Mouse (Mus musculus) heart, embryonic 10.5 days (tissue): ENCODE results near the gene Zfp109. TPM values are rescaled to one million over a fixed set of nuclear protein-coding genes. Genes with fewer than 3 reads are reported as not detected.
"Not testable (repeated sequence)": the region's sequence is repeated elsewhere in the genome, so short reads cannot be mapped to it uniquely, and the experiment has no call there.

ENCODE experiments used
- DNase-seq: peaks from one replicate; pipeline ENCODE4 v3.0.0-alpha.2; 2017; ENCODE audit warnings: low spot score
- H3K27ac ChIP-seq: fragments of 300-500 bp; sonication (generic); 2 replicates; pipeline ENCODE4 v1.5.1; 2016; ENCODE audit warnings: mild to moderate bottlenecking
- H3K27me3 ChIP-seq: fragments of 300-500 bp; sonication (generic); 2 replicates; pipeline ENCODE4 v1.6.1; 2016; ENCODE audit warnings: mild to moderate bottlenecking; ENCODE audit not compliant: poor library complexity, insufficient read depth, severe bottlenecking
- H3K36me3 ChIP-seq: fragments of 300-500 bp; sonication (generic); 2 replicates; pipeline ENCODE4 v1.6.1; 2016; ENCODE audit warnings: mild to moderate bottlenecking, moderate library complexity
- H3K4me1 ChIP-seq: fragments of 300-500 bp; sonication (generic); 2 replicates; pipeline ENCODE4 v1.6.1; 2016; ENCODE audit warnings: mild to moderate bottlenecking
- H3K4me3 ChIP-seq: fragments of 300-500 bp; sonication (generic); 2 replicates; pipeline ENCODE4 v1.5.1; 2016; ENCODE audit warnings: mild to moderate bottlenecking, moderate library complexity
- H3K9me3 ChIP-seq: fragments of 300-500 bp; sonication (generic); 2 replicates; pipeline ENCODE4 v1.6.1; 2016; ENCODE audit warnings: mild to moderate bottlenecking, moderate library complexity
- WGBS: fragments of 180-500 bp; shearing (Covaris S2); methylation state at CpG from one replicate; pipeline ENCODE4 v1.1.7; 2016; 5-methylcytosine and 5-hydroxymethylcytosine counted together
- polyA plus RNA-seq: library from polyadenylated mRNA; unstranded; fragments of >200 nt; fragmentation: Nextera tagmentation; extraction: Ambion mirVana; gene quantifications from 2 replicates; pipeline ENCODE4 v1.2.1, GENCODE M21; 2016

The Zfp109 gene
- polyA plus RNA-seq: 4.4 and 4.6 TPM in 2 replicates

DNA sequence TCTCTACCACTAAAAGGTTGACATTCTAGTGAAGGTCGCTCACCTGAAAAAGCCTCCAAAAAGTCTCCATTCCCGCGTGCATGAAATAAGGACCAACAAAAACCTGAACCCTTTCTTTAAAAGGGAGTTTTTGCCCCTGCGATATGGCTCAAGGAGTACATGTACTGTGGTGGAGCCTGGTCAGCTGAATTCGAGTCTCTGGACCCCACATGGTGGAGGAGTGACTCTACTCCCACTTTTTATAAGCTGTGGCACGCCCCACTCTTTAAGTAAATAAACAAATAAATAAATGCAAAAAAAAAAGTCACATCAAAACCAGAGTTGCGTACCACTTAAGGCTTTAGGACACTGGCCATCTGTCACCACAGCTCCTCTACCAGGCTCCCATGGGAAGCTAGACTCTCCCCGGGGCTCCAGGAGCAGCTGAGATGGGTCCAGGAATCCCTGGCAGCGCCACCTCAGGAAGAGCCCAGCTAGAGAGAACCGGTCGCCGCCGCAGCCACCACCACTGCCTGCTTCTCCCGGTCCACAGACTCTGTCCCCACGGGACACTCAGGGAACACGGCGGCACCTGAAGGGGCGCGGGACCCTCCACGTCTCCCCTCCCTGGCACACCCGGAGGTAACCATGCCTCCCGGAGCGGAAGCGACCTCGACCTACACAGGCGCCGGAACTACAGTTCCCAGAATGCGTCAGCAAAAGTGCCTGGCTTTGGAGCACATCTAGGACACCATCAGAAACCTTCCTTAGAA, at the start of gene Zfp109:
Zfp109 (minus strand) TSS at position 521 of the 752 bp plus-strand sequence.
- H3K27ac ChIP-seq: peak within 1 kb of the TSS; percentile 87
- no peaks in the 10 kb centered on the region for H3K27me3 ChIP-seq
- WGBS: 6% methylated on average over 28 of the region's 28 CpGs

DNA sequence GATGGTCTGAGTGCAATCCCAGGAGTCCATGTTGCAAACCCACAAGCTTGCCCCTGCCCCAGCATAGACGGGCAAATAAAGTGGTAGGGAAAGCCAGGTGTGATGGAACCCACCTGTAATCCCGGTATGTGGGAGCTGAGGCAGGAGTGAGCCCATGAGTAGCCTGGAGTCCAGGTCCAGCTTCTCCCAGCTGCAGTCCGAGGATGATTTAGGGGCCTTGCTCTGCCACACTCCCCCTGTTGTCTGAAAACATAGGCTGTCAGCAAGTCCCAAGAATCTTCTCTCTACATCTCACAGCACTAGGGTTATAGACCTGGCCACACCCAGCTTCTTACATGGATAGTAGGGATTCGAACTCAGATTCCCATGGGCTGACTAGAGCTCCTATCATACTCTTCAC, 49.6 kb upstream of the Zfp109 start:
- WGBS: 73% methylated on average over 4 of the region's 4 CpGs
- Histone ChIP-seq H3K9me3 (no peaks in the 10 kb centered on the region), H3K4me3 (no peak overlapping the region), H3K36me3 (peaks cover 40% of the 10 kb centered on the region), H3K27me3 (no peaks in the 10 kb centered on the region), H3K4me1 (no peaks in the 10 kb centered on the region), H3K27ac (no peak overlapping the region)
- DNase-seq: peak; percentile 70

More for the DNA sequence above, at the start of gene Zfp109:
- H3K4me1 ChIP-seq: peaks cover 6% of the 10 kb centered on the region; the same call in 1 of the 2 replicates
- H3K36me3 ChIP-seq: peaks cover 21% of the 10 kb centered on the region
- no peaks in the 10 kb centered on the region; the same call in 1 of the 2 replicates for H3K9me3 ChIP-seq
- DNase-seq: peak; percentile 88
- H3K4me3 ChIP-seq: peak within 1 kb of the TSS; percentile 81

DNA sequence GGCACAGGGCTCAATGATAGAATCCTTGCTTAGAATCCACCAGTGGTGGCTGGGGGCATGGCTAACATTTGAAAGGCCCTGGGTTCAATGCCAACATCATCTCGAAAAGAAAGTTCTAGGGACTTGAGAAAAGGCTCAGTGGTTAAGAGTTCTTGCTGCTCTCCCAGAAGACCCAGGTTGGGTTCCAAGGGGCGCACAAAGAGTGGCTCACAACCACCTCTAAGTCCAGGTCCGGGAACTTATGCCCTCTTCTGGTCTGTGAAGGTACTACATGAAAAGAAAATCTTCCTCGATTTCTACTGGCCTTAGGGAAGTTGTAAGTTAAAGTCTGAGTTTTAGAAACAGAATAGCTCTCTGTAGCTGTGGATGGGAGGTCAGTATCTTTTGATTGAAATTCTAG, 48.7 kb upstream of the Zfp109 start:
- 46% methylated on average over 4 of the region's 4 CpGs for WGBS
- Histone ChIP-seq H3K4me3 (no peak overlapping the region), H3K9me3 (no peaks in the 10 kb centered on the region), H3K27me3 (no peaks in the 10 kb centered on the region), H3K4me1 (no peaks in the 10 kb centered on the region), H3K27ac (no peak overlapping the region), H3K36me3 (peaks cover 32% of the 10 kb centered on the region)
- peak; percentile 62 for DNase-seq

DNA sequence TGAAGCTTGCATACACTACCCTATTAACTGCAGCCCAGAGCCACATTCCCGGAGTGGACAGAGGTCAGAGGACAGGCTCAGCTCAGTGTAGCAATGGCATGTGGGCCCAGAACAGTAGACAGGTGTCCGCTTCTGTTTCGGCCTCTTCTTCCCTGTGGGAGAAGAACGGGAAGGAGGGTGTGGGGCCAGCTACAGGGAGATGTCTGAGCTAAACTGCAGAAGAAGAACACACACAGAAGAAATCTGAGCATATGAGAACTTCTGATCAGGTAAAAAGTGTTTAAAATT, 43.4 kb upstream of the Zfp109 start:
- WGBS: 52% methylated on average over 4 of the region's 4 CpGs
- Histone ChIP-seq H3K4me3 (no peak overlapping the region), H3K27ac (no peak overlapping the region), H3K36me3 (peaks cover 11% of the 10 kb centered on the region), H3K27me3 (no peaks in the 10 kb centered on the region), H3K9me3 (0 out of 2 replicates have a peak, but pooled peaks cover 5% of the 10 kb centered on the region), H3K4me1 (no peaks in the 10 kb centered on the region)
- peak; percentile 69 for DNase-seq

DNA sequence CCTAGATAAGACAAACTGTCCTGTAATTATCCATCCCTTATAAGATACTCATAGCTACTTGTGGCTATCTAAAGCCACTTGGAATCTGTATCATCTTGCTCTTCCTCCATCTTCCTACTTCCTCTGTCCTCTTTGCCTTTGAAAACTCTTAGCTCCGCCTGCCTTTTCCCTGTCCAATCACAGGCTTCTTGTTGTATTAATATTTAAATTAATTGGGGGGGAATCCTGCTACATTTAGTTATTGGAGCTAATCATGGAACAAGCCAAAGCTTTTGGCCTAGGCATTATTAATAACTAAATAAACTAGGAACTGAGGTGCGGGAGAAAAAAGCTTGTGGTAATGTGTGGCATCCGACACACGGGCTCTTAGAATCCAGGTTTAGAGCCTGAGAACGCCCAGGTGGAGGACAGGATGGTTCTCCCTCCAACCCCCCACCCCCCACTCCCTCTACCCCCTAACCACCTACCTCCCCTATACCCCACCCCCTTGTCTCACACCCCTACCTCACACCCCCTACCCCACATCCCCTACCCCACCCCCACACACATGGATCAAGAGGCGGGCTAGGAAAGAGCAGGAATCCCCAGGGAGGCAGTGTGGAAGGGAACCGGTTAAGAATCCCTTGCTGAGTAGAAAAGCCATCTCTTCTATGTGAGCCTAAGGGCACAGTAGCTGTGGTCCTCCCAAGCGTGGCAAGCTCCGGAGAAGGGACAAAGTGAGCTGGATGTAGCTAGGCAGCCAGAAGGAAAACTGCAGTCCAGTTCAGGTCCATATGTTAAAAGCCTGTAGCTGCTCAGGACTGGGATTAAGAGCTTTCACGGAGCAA, 42.9 kb upstream of the Zfp109 start:
- H3K9me3 ChIP-seq: 0 out of 2 replicates have a peak, but pooled peaks cover 5% of the 10 kb centered on the region
- DNase-seq: peak; percentile 59
- H3K27ac ChIP-seq: no peak overlapping the region
- no peak overlapping the region for H3K4me3 ChIP-seq
- H3K27me3 ChIP-seq: no peaks in the 10 kb centered on the region
- H3K4me1 ChIP-seq: no peaks in the 10 kb centered on the region
- peaks cover 16% of the 10 kb centered on the region for H3K36me3 ChIP-seq
- 48% methylated on average over 10 of the region's 10 CpGs for WGBS

- not testable (repeated sequence) for H3K27me3 ChIP-seq
Observed at GRCm38 (mm10) chr7:24278771-24279170, 41.4 kb upstream of the Zfp109 start.

GRCm38 (mm10) chr7:24274456-24274855, 37.1 kb upstream of the Zfp109 start:
- DNase-seq: peak; percentile 52
- H3K4me3 ChIP-seq: no peak overlapping the region
- H3K36me3 ChIP-seq: peaks cover 36% of the 10 kb centered on the region
- H3K4me1 ChIP-seq: 0 out of 2 replicates have a peak, but pooled peaks cover 3% of the 10 kb centered on the region
- no peak overlapping the region for H3K27ac ChIP-seq
- H3K27me3 ChIP-seq: no peaks in the 10 kb centered on the region
- 86% methylated on average over 4 of the region's 4 CpGs for WGBS
- H3K9me3 ChIP-seq: 0 out of 2 replicates have a peak, but pooled peaks cover 5% of the 10 kb centered on the region

More at GRCm38 (mm10) chr7:24278771-24279170, 41.4 kb upstream of the Zfp109 start:
- 77% methylated on average over 3 of the region's 3 CpGs for WGBS
- H3K4me1 ChIP-seq, H3K4me3 ChIP-seq, DNase-seq, H3K27ac ChIP-seq, H3K9me3 ChIP-seq: not testable (repeated sequence)
- H3K36me3 ChIP-seq: peaks cover 31% of the 10 kb centered on the region

DNA sequence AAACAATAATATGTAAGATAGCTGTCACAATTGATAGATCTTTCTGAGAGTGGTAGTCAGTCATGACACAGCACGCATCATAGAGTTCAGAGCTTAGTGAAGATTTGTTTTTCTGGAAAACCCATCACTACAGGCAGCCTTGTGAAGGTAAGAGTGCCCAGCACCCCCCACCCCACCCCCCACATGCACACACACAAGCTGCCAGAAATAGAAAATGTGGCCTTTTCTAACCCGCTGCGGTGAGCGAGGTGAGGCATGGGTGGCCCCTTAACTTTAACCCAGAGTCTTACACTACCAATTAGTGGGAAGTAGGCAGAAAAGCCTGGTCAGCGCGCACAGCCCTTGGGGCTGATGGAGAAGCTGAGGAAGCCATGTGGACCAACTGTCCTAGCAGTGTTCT, 33.8 kb upstream of the Zfp109 start:
- Histone ChIP-seq H3K4me3 (no peak overlapping the region), H3K9me3 (no peaks in the 10 kb centered on the region), H3K27me3 (no peaks in the 10 kb centered on the region), H3K4me1 (0 out of 2 replicates have a peak, but pooled peaks cover 3% of the 10 kb centered on the region), H3K27ac (no peak overlapping the region), H3K36me3 (peaks cover 29% of the 10 kb centered on the region)
- WGBS: 94% methylated on average over 6 of the region's 6 CpGs
- DNase-seq: peak; percentile 38

GRCm38 (mm10) chr7:24270288-24270672, 32.9 kb upstream of the Zfp109 start, which contains the start of gene Zfp93:
Gene Zfp93, plus strand, starts transcription at chr7:24270420.
- peak; percentile 94 for DNase-seq
- peak within 1 kb of the TSS; percentile 89 for H3K27ac ChIP-seq
- WGBS: 0% methylated on average over 12 of the region's 12 CpGs
- H3K27me3 ChIP-seq: no peaks in the 10 kb centered on the region
- no peaks in the 10 kb centered on the region for H3K9me3 ChIP-seq
- peak within 1 kb of the TSS; percentile 74 for H3K4me3 ChIP-seq
- H3K4me1 ChIP-seq: 0 out of 2 replicates have a peak, but pooled peaks cover 3% of the 10 kb centered on the region
- H3K36me3 ChIP-seq: peaks cover 20% of the 10 kb centered on the region

GRCm38 (mm10) chr7:24269667-24270287, 32.4 kb upstream of the Zfp109 start:
- peaks cover 15% of the 10 kb centered on the region for H3K36me3 ChIP-seq
- H3K27ac ChIP-seq: peak overlapping the region; percentile 89; the same call in 1 of the 2 replicates
- H3K4me3 ChIP-seq: peak overlapping the region; percentile 74
- no peaks in the 10 kb centered on the region for H3K27me3 ChIP-seq
- 31% methylated on average over 7 of the region's 7 CpGs for WGBS
- H3K9me3 ChIP-seq: no peaks in the 10 kb centered on the region
- DNase-seq: no peak
- H3K4me1 ChIP-seq: 0 out of 2 replicates have a peak, but pooled peaks cover 3% of the 10 kb centered on the region

- H3K9me3 ChIP-seq: no peaks in the 10 kb centered on the region
- DNase-seq: no peak
- 0 out of 2 replicates have a peak, but pooled peaks cover 3% of the 10 kb centered on the region for H3K4me1 ChIP-seq
- H3K4me3 ChIP-seq: no peak overlapping the region
- peaks cover 9% of the 10 kb centered on the region for H3K36me3 ChIP-seq
- WGBS: 65% methylated on average over 3 of the region's 3 CpGs
- no peaks in the 10 kb centered on the region for H3K27me3 ChIP-seq
- no peak overlapping the region; the same call in 1 of the 2 replicates for H3K27ac ChIP-seq
Observed at GRCm38 (mm10) chr7:24269256-24269655, 31.9 kb upstream of the Zfp109 start.
